Mouse (Mus musculus): Measurements from ENCODE around the gene Nipsnap1. TPM values are rescaled to one million over a fixed set of nuclear protein-coding genes. Genes with fewer than 3 reads are reported as not detected.

Gene Nipsnap1
- polyA plus RNA-seq, 1 experiment from 2014 or later = 131 TPM

GRCm38 (mm10) chr11:4936243-4936642, 62.5 kb downstream of the Nipsnap1 start:
- no peak overlapping the region for H3K27ac ChIP-seq (ENCODE audit: low read depth, low read length)

More at GRCm38 (mm10) chr11:4936243-4936642, 62.5 kb downstream of the Nipsnap1 start:
- ATAC-seq = no peak
- Histone ChIP-seq H3K4me2 (ENCODE audit: low read length) (no peak overlapping the region), H3K27me3 (replicated peaks; ENCODE audit: control insufficient read depth, insufficient read depth, low read length) (no peaks in the 10 kb centered on the region), H3K9ac (ENCODE audit: low read depth, low read length) (no peak overlapping the region), H3K4me1 (ENCODE audit: control insufficient read depth, insufficient read depth, low read depth, low read length) (no peaks in the 10 kb centered on the region), H3K9me3 (ENCODE audit: control insufficient read depth, low read length) (no peaks in the 10 kb centered on the region), H3K36me3 (ENCODE audit: control insufficient read depth, insufficient read depth, low read length) (peaks cover 2% of the 10 kb centered on the region; the same call in 1 of the 2 replicates), H3K4me3 (ENCODE audit: low read length) (no peak overlapping the region)
- 92% methylated on average over 5 of the region's 5 CpGs for WGBS

Small RNA genes lying within 50 kb of the gene (microRNA-seq; reads per million reads assigned to microRNA genes)
- 0.83 reads per million for gene Mir6918

Other genes with a start within 250 kb of the Nipsnap1 start
- gene Ascc2, start 236.2 kb upstream of the Nipsnap1 start, polyA plus RNA-seq (2015; fragmentation: Nextera tagmentation; extraction: Ambion mirVana) = 18.4 and 20.6 TPM in 2 replicates
- gene Uqcr10, start 169.6 kb upstream of the Nipsnap1 start, polyA plus RNA-seq (2015; fragmentation: Nextera tagmentation; extraction: Ambion mirVana) = 662 and 774 TPM in 2 replicates
- 63.5 and 64.1 TPM in 2 replicates for gene Zmat5, start 169.3 kb upstream of the Nipsnap1 start, polyA plus RNA-seq (2015; fragmentation: Nextera tagmentation; extraction: Ambion mirVana)
- gene Cabp7, start 127.2 kb upstream of the Nipsnap1 start, polyA plus RNA-seq (2015; fragmentation: Nextera tagmentation; extraction: Ambion mirVana) = 1.5 and 2.0 TPM in 2 replicates
- 68.1 and 74.8 TPM in 2 replicates for gene Nf2, start 24.4 kb upstream of the Nipsnap1 start, polyA plus RNA-seq (2015; fragmentation: Nextera tagmentation; extraction: Ambion mirVana)
- 45.2 and 49.5 TPM in 2 replicates for gene Thoc5, start 21.4 kb downstream of the Nipsnap1 start, polyA plus RNA-seq (2015; fragmentation: Nextera tagmentation; extraction: Ambion mirVana)
- 11.9 and 14.3 TPM in 2 replicates for gene Nefh, start 74.1 kb downstream of the Nipsnap1 start, polyA plus RNA-seq (2015; fragmentation: Nextera tagmentation; extraction: Ambion mirVana)
- 102 and 116 TPM in 2 replicates for gene Ap1b1, start 112.9 kb downstream of the Nipsnap1 start, polyA plus RNA-seq (2015; fragmentation: Nextera tagmentation; extraction: Ambion mirVana)
- 2.0 TPM in 2 replicates for gene Rasl10a, start 184.2 kb downstream of the Nipsnap1 start, polyA plus RNA-seq (2015; fragmentation: Nextera tagmentation; extraction: Ambion mirVana)
- gene Gas2l1, start 191.4 kb downstream of the Nipsnap1 start, polyA plus RNA-seq (2015; fragmentation: Nextera tagmentation; extraction: Ambion mirVana) = 19.1 and 21.6 TPM in 2 replicates
- gene Rhbdd3, start 225.0 kb downstream of the Nipsnap1 start, polyA plus RNA-seq (2015; fragmentation: Nextera tagmentation; extraction: Ambion mirVana) = 43.3 and 45.0 TPM in 2 replicates
- 520 and 571 TPM in 2 replicates for gene Ewsr1, start 225.3 kb downstream of the Nipsnap1 start, polyA plus RNA-seq (2015; fragmentation: Nextera tagmentation; extraction: Ambion mirVana)

Data from hindbrain, embryonic 16.5 days (tissue).